Mouse (Mus musculus) stomach, embryonic 15.5 days (tissue): ENCODE measurements at regions not wholly inside any gene's neighbourhood (a gene's known extent, or its start where the extent isn't known, plus 50 kb on each side); places are given as distances from the start of the nearest gene placed in this dataset.

ENCODE experiments used
- ATAC-seq: fragments of 200-750 bp; cut with Nextera tagmentation; 2 replicates; pipeline ENCODE4 v1.8.0; 2017; ENCODE audit warnings: low read depth, moderate number of reproducible peaks, moderate TSS enrichment; ENCODE audit not compliant: insufficient read depth, low FRiP score
- H3K27ac ChIP-seq: fragments of 300-500 bp; sonication (generic); 2 replicates; pipeline ENCODE4 v1.5.1; 2015; ENCODE audit warnings: mild to moderate bottlenecking, inconsistent platforms
- H3K27me3 ChIP-seq: fragments of 300-500 bp; sonication (generic); replicated peaks from 2 replicates; pipeline ENCODE4 v1.6.1; 2015; ENCODE audit warnings: inconsistent platforms
- H3K36me3 ChIP-seq: fragments of 300-500 bp; sonication (generic); 2 replicates; pipeline ENCODE4 v1.6.1; 2015; ENCODE audit warnings: inconsistent platforms
- H3K4me1 ChIP-seq: fragments of 300-500 bp; sonication (generic); 2 replicates; pipeline ENCODE4 v1.6.1; 2015; ENCODE audit warnings: inconsistent platforms
- H3K4me2 ChIP-seq: fragments of 300-500 bp; sonication (generic); 2 replicates; pipeline ENCODE4 v1.6.1; 2015; ENCODE audit warnings: mild to moderate bottlenecking, inconsistent platforms
- H3K4me3 ChIP-seq: fragments of 300-500 bp; sonication (generic); replicated peaks from 2 replicates; pipeline ENCODE4 v1.5.1; 2015; ENCODE audit warnings: inconsistent platforms
- H3K9ac ChIP-seq: fragments of 300-500 bp; sonication (generic); 2 replicates; pipeline ENCODE4 v1.6.1; 2015; ENCODE audit warnings: inconsistent platforms
- H3K9me3 ChIP-seq: fragments of 300-500 bp; sonication (generic); 2 replicates; pipeline ENCODE4 v1.6.1; 2016; ENCODE audit warnings: inconsistent platforms
- WGBS: fragments of 180-500 bp; shearing (Covaris S2); methylation state at CpG from one replicate; pipeline ENCODE4 v1.1.7; 2015; 5-methylcytosine and 5-hydroxymethylcytosine counted together

- Histone ChIP-seq H3K9ac (no peak overlapping the region), H3K27ac (no peak overlapping the region), H3K27me3 (no peaks in the 10 kb centered on the region), H3K4me3 (no peak overlapping the region), H3K4me2 (no peak overlapping the region), H3K4me1 (no peaks in the 10 kb centered on the region), H3K9me3 (no peaks in the 10 kb centered on the region), H3K36me3 (no peaks in the 10 kb centered on the region)
- ATAC-seq: no peak
- 49% methylated on average over 4 of the region's 4 CpGs for WGBS
Observed at GRCm38 (mm10) chr11:52521879-52522278, 125.7 kb downstream of the 9530068E07Rik start.

- Histone ChIP-seq H3K27me3 (no peaks in the 10 kb centered on the region), H3K9ac (no peak overlapping the region), H3K4me1 (no peaks in the 10 kb centered on the region), H3K36me3 (no peaks in the 10 kb centered on the region), H3K4me3 (no peak overlapping the region), H3K27ac (no peak overlapping the region), H3K9me3 (no peaks in the 10 kb centered on the region), H3K4me2 (no peak overlapping the region)
- 63% methylated on average over 3 of the region's 3 CpGs for WGBS
- ATAC-seq: no peak
Observed at GRCm38 (mm10) chr11:52522384-52522783, 126.2 kb downstream of the 9530068E07Rik start.

- Histone ChIP-seq H3K36me3 (no peaks in the 10 kb centered on the region), H3K4me1 (no peaks in the 10 kb centered on the region), H3K4me2 (no peak overlapping the region), H3K9ac (no peak overlapping the region), H3K27me3 (no peaks in the 10 kb centered on the region), H3K9me3 (no peaks in the 10 kb centered on the region), H3K4me3 (no peak overlapping the region), H3K27ac (no peak overlapping the region)
- no peak for ATAC-seq
- 63% methylated on average over 4 of the region's 4 CpGs for WGBS
Observed at GRCm38 (mm10) chr11:52523191-52523590, 127.0 kb downstream of the 9530068E07Rik start.

GRCm38 (mm10) chr11:52523671-52524070 lies 127.4 kb downstream of the 9530068E07Rik start:
- no peaks in the 10 kb centered on the region for H3K27me3 ChIP-seq
- no peaks in the 10 kb centered on the region for H3K4me1 ChIP-seq
- ATAC-seq: no peak
- H3K27ac ChIP-seq: no peak overlapping the region
- 51% methylated on average over 2 of the region's 2 CpGs for WGBS
- no peaks in the 10 kb centered on the region for H3K9me3 ChIP-seq
- H3K4me3 ChIP-seq: no peak overlapping the region
- H3K9ac ChIP-seq: no peak overlapping the region
- no peak overlapping the region for H3K4me2 ChIP-seq
- H3K36me3 ChIP-seq: no peaks in the 10 kb centered on the region

GRCm38 (mm10) chr11:52525446-52525845 lies 129.2 kb downstream of the 9530068E07Rik start:
- Histone ChIP-seq H3K36me3 (no peaks in the 10 kb centered on the region), H3K9me3 (no peaks in the 10 kb centered on the region), H3K27ac (no peak overlapping the region), H3K9ac (no peak overlapping the region), H3K4me2 (no peak overlapping the region), H3K4me3 (no peak overlapping the region), H3K27me3 (no peaks in the 10 kb centered on the region), H3K4me1 (no peaks in the 10 kb centered on the region)
- 65% methylated on average over 6 of the region's 6 CpGs for WGBS
- ATAC-seq: no peak

GRCm38 (mm10) chr11:52526306-52526705 lies 130.1 kb downstream of the 9530068E07Rik start:
- Histone ChIP-seq H3K36me3 (no peaks in the 10 kb centered on the region), H3K4me1 (no peaks in the 10 kb centered on the region), H3K4me3 (no peak overlapping the region), H3K27me3 (no peaks in the 10 kb centered on the region), H3K27ac (no peak overlapping the region), H3K9ac (no peak overlapping the region), H3K9me3 (no peaks in the 10 kb centered on the region), H3K4me2 (no peak overlapping the region)
- 66% methylated on average over 6 of the region's 6 CpGs for whole genome bisulfite sequencing
- no peak for ATAC-seq

GRCm38 (mm10) chr11:52533379-52533778 lies 137.2 kb downstream of the 9530068E07Rik start:
- Histone ChIP-seq H3K9me3 (no peaks in the 10 kb centered on the region), H3K36me3 (no peaks in the 10 kb centered on the region), H3K9ac (no peak overlapping the region), H3K27me3 (no peaks in the 10 kb centered on the region), H3K4me3 (no peak overlapping the region), H3K4me1 (no peaks in the 10 kb centered on the region), H3K27ac (no peak overlapping the region), H3K4me2 (no peak overlapping the region)
- 55% methylated on average over 5 of the region's 5 CpGs for WGBS
- ATAC-seq: no peak

- Histone ChIP-seq H3K9me3 (no peaks in the 10 kb centered on the region), H3K9ac (no peak overlapping the region), H3K36me3 (no peaks in the 10 kb centered on the region), H3K4me1 (no peaks in the 10 kb centered on the region), H3K4me3 (no peak overlapping the region), H3K27ac (no peak overlapping the region), H3K4me2 (no peak overlapping the region), H3K27me3 (no peaks in the 10 kb centered on the region)
- 31% methylated on average over 13 of the region's 13 CpGs for WGBS
- ATAC-seq: no peak
Observed at GRCm38 (mm10) chr11:52534586-52534985, 138.4 kb downstream of the 9530068E07Rik start.

- Histone ChIP-seq H3K4me1 (no peaks in the 10 kb centered on the region), H3K9me3 (no peaks in the 10 kb centered on the region), H3K27me3 (no peaks in the 10 kb centered on the region), H3K4me2 (no peak overlapping the region), H3K9ac (no peak overlapping the region), H3K36me3 (no peaks in the 10 kb centered on the region), H3K27ac (no peak overlapping the region), H3K4me3 (no peak overlapping the region)
- WGBS: 71% methylated on average over 2 of the region's 2 CpGs
- no peak for ATAC-seq
Observed at GRCm38 (mm10) chr11:52536211-52536610, 140.0 kb downstream of the 9530068E07Rik start.

GRCm38 (mm10) chr11:52536841-52537240 lies 140.6 kb downstream of the 9530068E07Rik start:
- 64% methylated on average over 11 of the region's 11 CpGs for WGBS
- H3K27me3 ChIP-seq: no peaks in the 10 kb centered on the region
- H3K4me2 ChIP-seq: no peak overlapping the region
- H3K4me3 ChIP-seq: no peak overlapping the region
- H3K9ac ChIP-seq: no peak overlapping the region
- H3K9me3 ChIP-seq: no peaks in the 10 kb centered on the region
- no peak for ATAC-seq
- no peaks in the 10 kb centered on the region for H3K36me3 ChIP-seq
- no peaks in the 10 kb centered on the region for H3K4me1 ChIP-seq
- no peak overlapping the region for H3K27ac ChIP-seq

- H3K9ac ChIP-seq: no peak overlapping the region
- no peaks in the 10 kb centered on the region for H3K36me3 ChIP-seq
- H3K27ac ChIP-seq: no peak overlapping the region
- no peak overlapping the region for H3K4me3 ChIP-seq
- ATAC-seq: no peak
- no peaks in the 10 kb centered on the region for H3K9me3 ChIP-seq
- H3K4me2 ChIP-seq: no peak overlapping the region
- no peaks in the 10 kb centered on the region for H3K27me3 ChIP-seq
- WGBS: 65% methylated on average over 4 of the region's 4 CpGs
- H3K4me1 ChIP-seq: no peaks in the 10 kb centered on the region
Observed at GRCm38 (mm10) chr11:52537819-52538435, 141.7 kb downstream of the 9530068E07Rik start.

GRCm38 (mm10) chr11:52541210-52541609 lies 145.0 kb downstream of the 9530068E07Rik start:
- WGBS: 58% methylated on average over 5 of the region's 5 CpGs
- Histone ChIP-seq H3K4me3 (no peak overlapping the region), H3K9ac (no peak overlapping the region), H3K9me3 (no peaks in the 10 kb centered on the region), H3K4me2 (no peak overlapping the region), H3K4me1 (no peaks in the 10 kb centered on the region), H3K27ac (no peak overlapping the region), H3K27me3 (no peaks in the 10 kb centered on the region), H3K36me3 (no peaks in the 10 kb centered on the region)
- no peak for ATAC-seq

GRCm38 (mm10) chr11:52551451-52551850 lies 155.2 kb downstream of the 9530068E07Rik start:
- no peaks in the 10 kb centered on the region for H3K4me1 ChIP-seq
- no peak overlapping the region for H3K4me2 ChIP-seq
- no peaks in the 10 kb centered on the region for H3K9me3 ChIP-seq
- H3K4me3 ChIP-seq: no peak overlapping the region
- no peak for ATAC-seq
- 65% methylated on average over 5 of the region's 5 CpGs for WGBS
- no peaks in the 10 kb centered on the region for H3K27me3 ChIP-seq
- no peak overlapping the region for H3K9ac ChIP-seq
- H3K27ac ChIP-seq: no peak overlapping the region
- no peaks in the 10 kb centered on the region for H3K36me3 ChIP-seq
